Mouse (Mus musculus) E14TG2a.4 (cell line): Measurements from ENCODE around the gene Opn4.

Experiments
- H3K27me3 ChIP-seq: 2 replicates; pipeline ENCODE4 v1.6.1; 2014; ENCODE audit warnings: low read length, control low read depth; ENCODE audit not compliant: insufficient read depth
- H3K36me3 ChIP-seq: 2 replicates; pipeline ENCODE4 v1.6.1; 2014; ENCODE audit warnings: low read length, control low read depth; ENCODE audit not compliant: insufficient read depth
- H3K4me1 ChIP-seq: replicated peaks from 2 replicates; pipeline ENCODE4 v1.6.1; 2014; ENCODE audit warnings: low read depth, low read length, control low read depth
- H3K4me3 ChIP-seq: replicated peaks from 2 replicates; pipeline ENCODE4 v1.5.1; 2014; ENCODE audit warnings: mild to moderate bottlenecking, low read length
- H3K9me3 ChIP-seq: 2 replicates; pipeline ENCODE4 v1.6.1; 2014; ENCODE audit warnings: low read length, control low read depth
- CTCF ChIP-seq: conservative IDR thresholded peaks from 2 replicates; pipeline ENCODE4 v1.5.1; 2014; ENCODE audit warnings: low read length
- NANOG ChIP-seq: IDR thresholded peaks from 2 replicates; pipeline ENCODE4 v1.6.1; 2014; ENCODE audit warnings: borderline replicate concordance, low read length, mixed read lengths
- POU5F1 ChIP-seq: IDR thresholded peaks from 2 replicates; pipeline ENCODE4 v1.6.1; 2014; ENCODE audit warnings: low read length, borderline replicate concordance

Opn4 gene

DNA sequence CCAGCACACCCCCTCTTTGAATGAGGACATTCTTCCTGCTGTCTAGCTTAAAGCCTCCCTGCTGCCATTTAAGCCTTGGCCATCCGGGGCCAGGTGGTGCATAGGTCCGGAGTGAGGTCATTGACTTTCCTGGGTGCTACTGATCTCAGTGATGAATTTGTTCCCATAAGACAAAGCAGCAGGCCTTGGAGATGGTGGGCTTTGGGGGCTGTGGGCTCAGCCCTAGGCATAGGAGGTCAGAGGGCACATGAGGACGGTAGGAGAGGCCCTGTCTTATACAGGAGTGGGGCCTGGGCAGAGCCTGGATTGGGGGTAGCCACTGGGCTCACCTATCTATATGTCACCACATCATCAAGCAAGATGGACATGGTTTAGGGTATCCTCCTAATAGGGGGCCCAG, 13.1 kb downstream of the Opn4 start:
- H3K27me3 ChIP-seq: 0 out of 2 replicates have a peak, but pooled peaks cover 3% of the 10 kb centered on the region
- no peaks in the 10 kb centered on the region for H3K36me3 ChIP-seq
- H3K4me1 ChIP-seq: peaks cover 16% of the 10 kb centered on the region
- no peaks in the 10 kb centered on the region for H3K9me3 ChIP-seq
- no peak for TF ChIP-seq POU5F1
- TF ChIP-seq CTCF: no peak
- TF ChIP-seq NANOG: no peak
- H3K4me3 ChIP-seq: no peak overlapping the region

DNA sequence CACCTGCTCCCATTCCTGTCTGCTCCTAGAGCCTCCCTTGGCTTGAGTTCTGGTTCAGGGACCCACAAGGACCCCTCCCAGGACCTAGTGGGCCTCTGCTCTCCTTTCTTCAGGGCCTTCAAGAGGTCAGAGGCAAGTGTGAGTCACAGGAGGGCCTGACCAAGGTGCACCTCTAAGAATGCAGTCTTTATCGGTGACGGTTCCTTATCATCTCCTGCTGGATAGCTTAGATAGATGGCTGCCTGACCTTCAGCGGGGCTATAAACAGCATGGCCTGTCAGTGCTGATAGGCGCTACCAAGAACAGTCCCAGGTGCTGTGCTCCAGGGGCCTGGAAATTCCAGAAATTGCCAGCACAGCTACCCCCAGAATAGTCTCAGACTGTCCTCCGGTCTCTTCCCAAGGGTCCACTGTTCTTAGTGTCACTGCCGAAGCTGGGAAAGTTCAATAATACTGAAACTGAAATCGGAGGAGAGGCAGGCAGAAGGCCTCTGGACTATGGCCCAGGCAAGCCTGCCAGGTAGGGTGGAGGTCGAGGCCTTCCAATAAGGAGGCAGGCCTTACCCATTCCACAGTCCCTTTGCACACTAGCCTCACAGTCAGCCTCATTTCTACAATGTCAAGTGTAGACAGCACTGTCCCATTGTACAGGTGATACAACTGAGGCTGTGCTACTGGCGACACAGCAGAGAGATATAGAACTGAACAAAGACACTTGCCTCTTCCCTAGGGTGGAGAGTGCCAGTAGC, 14.4 kb downstream of the Opn4 start:
- Histone ChIP-seq H3K9me3 (no peaks in the 10 kb centered on the region), H3K4me3 (no peak overlapping the region), H3K27me3 (peaks cover 7% of the 10 kb centered on the region; the same call in 1 of the 2 replicates), H3K4me1 (peaks cover 2% of the 10 kb centered on the region), H3K36me3 (no peaks in the 10 kb centered on the region)
- no peak for TF ChIP-seq CTCF
- TF ChIP-seq POU5F1: no peak
- no peak for TF ChIP-seq NANOG

DNA sequence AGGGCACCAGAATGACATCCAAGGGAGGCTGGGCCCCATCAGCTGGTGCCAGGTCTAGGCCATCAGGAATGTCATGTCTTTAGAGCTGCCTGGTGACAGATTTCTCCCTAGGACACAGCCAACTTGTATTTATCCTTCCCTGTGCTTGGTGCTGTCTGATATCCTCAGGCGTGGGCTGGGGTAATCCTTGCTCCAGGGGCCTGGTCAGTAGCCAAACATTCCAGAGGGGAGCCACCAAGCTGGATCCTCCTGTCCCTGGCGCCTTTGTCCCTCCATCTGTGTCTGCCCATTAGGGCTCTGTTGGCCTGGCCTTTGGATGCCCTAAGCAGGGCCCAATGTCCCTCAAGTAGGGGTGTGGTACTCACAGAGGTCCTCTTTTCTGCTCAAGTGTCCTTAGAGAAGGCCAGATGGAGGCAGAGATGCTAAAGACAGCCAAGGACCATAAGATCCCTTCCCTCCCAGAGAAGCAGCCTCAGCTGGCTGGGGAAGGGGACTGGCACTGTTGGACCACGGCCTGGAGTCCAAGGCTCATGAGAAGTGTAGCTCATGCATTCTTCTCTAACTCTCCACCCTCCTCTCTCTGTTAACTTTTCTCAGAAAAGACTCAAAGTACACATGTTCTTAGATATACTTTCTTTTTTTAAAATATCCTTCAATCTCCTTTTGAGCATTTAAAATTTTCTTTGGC, 17.1 kb downstream of the Opn4 start:
- H3K4me3 ChIP-seq: no peak overlapping the region
- TF ChIP-seq CTCF (no peak), NANOG (no peak), POU5F1 (no peak)
- H3K9me3 ChIP-seq: no peaks in the 10 kb centered on the region

DNA sequence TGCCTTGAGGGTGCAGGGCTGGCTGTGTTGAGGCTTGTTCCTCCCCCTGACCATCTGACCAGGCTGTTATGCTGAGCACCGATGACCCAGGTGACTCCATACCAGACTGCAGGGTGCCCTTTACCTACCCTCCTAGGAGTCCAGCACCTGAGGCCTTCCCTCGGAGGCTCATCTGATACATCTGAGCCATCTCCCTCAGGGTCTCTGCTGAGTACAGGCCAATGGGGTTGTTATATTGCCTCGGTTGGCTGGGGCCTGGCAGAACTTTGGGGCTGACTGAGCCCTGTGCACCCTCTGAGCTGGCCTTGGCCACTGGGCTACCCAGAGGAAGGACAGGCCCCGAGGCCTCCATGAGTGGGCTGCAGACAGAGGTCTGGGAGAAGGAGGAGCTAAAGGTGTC, 23.1 kb downstream of the Opn4 start:
- Histone ChIP-seq H3K27me3 (peaks cover 10% of the 10 kb centered on the region), H3K4me3 (no peak overlapping the region), H3K4me1 (peaks cover 26% of the 10 kb centered on the region), H3K36me3 (no peaks in the 10 kb centered on the region), H3K9me3 (no peaks in the 10 kb centered on the region)
- no peak for TF ChIP-seq NANOG
- TF ChIP-seq POU5F1: no peak
- TF ChIP-seq CTCF: no peak

More for the DNA sequence above, 17.1 kb downstream of the Opn4 start:
- Histone ChIP-seq H3K4me1 (no peaks in the 10 kb centered on the region; the same call in 1 of the 2 replicates), H3K36me3 (no peaks in the 10 kb centered on the region), H3K27me3 (peaks cover 7% of the 10 kb centered on the region; the same call in 1 of the 2 replicates)

DNA sequence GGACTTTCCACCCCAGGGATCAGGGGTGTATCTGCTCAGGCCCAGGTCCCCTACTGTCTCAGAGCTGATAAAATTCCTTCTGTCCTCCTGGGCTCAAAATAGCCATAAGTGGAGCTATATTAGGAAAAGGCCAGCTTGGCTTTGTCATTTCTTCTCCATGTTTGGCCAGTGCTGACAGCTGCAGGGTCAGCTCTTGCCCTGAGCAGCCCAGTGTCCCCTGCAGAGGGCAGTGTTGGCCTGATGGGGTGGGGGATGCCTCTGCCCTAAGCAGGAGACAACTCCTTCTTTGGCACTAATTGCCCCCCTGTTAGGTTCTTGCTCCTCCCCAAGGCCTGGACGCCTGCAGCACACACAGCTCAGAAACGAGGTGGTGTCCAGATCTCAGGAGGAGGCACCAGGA, 25.9 kb downstream of the Opn4 start:
- TF ChIP-seq POU5F1 (no peak), CTCF (peak; percentile 10; the same call in 1 of the 2 replicates)

DNA sequence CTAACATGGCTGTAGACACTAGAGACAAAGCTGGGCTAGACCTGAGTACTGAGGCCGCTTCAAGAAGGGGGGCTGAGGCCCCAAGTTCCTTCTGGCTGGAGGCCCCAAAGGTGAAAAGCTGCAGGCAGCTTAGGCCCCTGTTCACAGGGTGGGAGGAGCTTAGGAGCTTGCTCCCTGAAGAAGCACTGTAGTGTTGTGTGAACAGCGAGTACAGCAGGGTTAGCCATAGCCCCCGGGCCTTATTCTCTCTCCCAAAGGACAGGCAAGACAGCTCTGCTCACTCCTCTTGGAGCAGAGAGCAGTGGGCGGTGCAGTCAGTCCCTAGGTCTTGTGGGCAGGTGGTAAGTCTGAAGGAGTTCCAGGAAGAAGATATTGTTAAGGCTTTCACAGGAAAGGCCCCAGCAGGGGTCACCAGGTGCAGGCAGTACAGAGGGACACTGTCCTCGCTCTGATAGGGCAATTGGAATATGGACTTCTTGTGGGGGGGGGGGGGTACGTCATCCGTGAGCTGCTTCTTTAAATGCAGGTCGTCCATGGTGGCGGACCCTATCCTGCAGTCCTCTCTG, 26.5 kb downstream of the Opn4 start:
- H3K4me1 ChIP-seq: peaks cover 44% of the 10 kb centered on the region
- TF ChIP-seq POU5F1: no peak
- TF ChIP-seq CTCF: no peak
- no peak for TF ChIP-seq NANOG
- 0 out of 2 replicates have a peak overlapping the region, but pooled peaks have one; percentile 17 for H3K4me3 ChIP-seq
- no peaks in the 10 kb centered on the region for H3K36me3 ChIP-seq
- H3K27me3 ChIP-seq: peaks cover 16% of the 10 kb centered on the region
- no peaks in the 10 kb centered on the region for H3K9me3 ChIP-seq

More for the DNA sequence above, 25.9 kb downstream of the Opn4 start:
- Histone ChIP-seq H3K9me3 (no peaks in the 10 kb centered on the region), H3K4me1 (peaks cover 42% of the 10 kb centered on the region), H3K36me3 (no peaks in the 10 kb centered on the region), H3K4me3 (no peak overlapping the region), H3K27me3 (peaks cover 13% of the 10 kb centered on the region)

DNA sequence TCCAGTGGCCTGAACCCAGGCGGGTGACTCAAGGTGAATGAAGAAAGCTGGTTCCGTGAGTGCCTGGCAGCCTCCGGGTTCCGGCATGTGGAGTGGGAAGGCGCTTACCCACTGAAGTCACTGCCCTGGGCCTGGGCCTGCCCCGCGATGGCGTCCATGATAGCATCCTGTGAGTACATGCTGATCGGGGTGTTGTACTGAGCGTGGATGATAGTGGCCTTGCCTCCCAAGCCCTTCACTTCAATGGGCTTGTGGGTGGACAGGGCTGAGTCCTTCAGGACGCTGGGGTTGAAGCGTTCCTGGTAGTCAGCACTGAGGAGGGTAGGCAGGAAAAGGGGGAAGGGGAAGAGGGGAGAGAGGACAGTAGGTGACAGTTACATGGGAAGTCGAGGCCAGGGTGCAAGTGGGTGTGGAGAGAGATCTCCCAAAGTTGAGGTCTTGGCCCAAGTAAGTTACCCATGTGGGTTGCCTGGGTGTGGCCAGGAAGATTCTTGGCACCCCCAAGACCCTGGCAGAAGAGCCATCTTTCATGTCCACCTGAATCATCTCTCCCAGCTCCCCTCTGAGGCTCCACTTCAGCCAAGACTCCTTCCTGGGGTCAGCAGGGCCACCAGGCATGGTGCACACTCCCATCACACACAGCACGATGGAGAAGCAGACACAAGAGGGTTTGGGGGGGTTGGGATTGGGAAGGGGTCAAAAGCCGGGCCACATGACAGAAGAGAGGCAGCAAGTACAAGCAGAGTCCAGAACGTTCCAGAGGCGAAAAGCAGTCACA, 28.1 kb downstream of the Opn4 start:
- no peak overlapping the region for H3K4me3 ChIP-seq
- H3K36me3 ChIP-seq: no peaks in the 10 kb centered on the region
- TF ChIP-seq NANOG (no peak), CTCF (no peak), POU5F1 (no peak)
- H3K9me3 ChIP-seq: no peaks in the 10 kb centered on the region
- peaks cover 44% of the 10 kb centered on the region for H3K4me1 ChIP-seq
- peaks cover 22% of the 10 kb centered on the region for H3K27me3 ChIP-seq

DNA sequence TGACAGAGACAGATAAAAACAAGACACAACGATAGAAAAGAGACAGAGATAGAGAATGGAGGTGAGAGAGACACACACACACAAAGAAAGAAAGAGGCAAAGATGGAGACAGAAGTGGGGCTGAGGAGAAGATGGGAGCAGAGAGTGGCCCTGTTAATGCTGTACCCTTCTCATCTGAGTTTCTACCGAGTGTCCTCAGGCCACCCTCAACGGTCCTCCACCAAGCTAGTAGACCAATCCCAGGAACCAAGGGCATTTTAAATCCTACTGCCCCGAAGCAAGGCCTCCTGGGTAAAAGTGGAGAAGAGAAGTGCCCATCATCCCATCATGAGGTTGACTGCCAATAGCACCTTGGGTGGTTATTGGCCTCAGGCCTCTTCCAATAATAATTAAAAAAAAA, 29.0 kb downstream of the Opn4 start:
- H3K36me3 ChIP-seq: no peaks in the 10 kb centered on the region
- TF ChIP-seq POU5F1: no peak
- no peak for TF ChIP-seq NANOG
- TF ChIP-seq CTCF: no peak
- no peak overlapping the region for H3K4me3 ChIP-seq
- peaks cover 38% of the 10 kb centered on the region for H3K4me1 ChIP-seq
- H3K27me3 ChIP-seq: peaks cover 21% of the 10 kb centered on the region
- H3K9me3 ChIP-seq: no peaks in the 10 kb centered on the region
